Mouse (Mus musculus) inflammation-experienced regulatory T-cells, adult 6 months (primary cell): ENCODE results near the gene Phex. TPM values are rescaled to one million over a fixed set of nuclear protein-coding genes. Genes with fewer than 3 reads are reported as not detected.
A peak's percentile ranks its signal among the peaks of the same experiment; 100 is the strongest.

ENCODE experiments used
- ATAC-seq: one replicate; pipeline ENCODE4 v1.8.0; 2017
- polyA plus RNA-seq, 3 experiments: library from polyadenylated mRNA; unstranded; fragments of 100-300 nt; shearing (Covaris generic); gene quantifications; one replicate each; pipeline ENCODE4 v1.2.1; 2017

Gene Phex
- under 1 TPM in 1 of 3 experiments, not detected in 2; 0.15 TPM for polyA plus RNA-seq

DNA sequence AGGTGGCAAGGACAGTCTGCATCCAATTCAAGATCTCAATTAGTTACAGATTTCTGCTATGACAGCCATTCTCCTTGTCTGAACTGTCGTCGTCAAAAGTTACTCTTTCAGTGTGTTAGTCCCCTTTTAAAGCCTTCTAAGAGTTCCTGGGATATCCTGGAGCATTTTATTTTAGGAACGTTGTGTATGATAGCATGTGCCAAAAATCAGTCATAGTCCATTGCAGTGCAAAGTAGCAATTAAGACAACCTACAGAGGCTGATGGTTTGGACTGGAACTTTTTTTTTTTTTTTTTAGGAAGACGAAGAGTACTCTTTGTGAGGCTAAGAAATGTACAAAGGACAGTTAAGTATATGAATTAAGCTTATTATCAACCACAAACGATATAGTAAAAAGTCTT lies at the start of gene Phex:
Gene Phex (minus strand): TSS at position 101 of the 400 bp plus-strand sequence.
- no peak for ATAC-seq

DNA sequence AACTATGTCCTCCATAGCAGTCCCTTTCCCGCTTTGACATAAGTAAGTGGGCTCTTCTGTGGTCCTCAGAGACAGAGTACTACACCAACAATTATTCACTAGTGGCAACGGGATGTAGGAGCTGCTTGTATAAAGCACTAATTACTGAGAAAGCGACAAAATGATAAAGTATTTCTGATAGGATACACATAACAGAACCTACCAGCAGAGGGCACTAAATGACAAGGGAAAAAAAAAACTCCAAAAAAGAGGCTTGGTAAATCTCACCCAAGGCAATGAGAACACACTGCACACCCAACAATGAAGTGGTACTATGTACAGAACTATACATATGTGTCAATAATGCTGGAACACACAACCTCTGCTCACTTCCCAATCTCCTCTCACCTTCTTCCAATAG lies 47.6 kb upstream of the Phex start:
- peak; percentile 52 for ATAC-seq

DNA sequence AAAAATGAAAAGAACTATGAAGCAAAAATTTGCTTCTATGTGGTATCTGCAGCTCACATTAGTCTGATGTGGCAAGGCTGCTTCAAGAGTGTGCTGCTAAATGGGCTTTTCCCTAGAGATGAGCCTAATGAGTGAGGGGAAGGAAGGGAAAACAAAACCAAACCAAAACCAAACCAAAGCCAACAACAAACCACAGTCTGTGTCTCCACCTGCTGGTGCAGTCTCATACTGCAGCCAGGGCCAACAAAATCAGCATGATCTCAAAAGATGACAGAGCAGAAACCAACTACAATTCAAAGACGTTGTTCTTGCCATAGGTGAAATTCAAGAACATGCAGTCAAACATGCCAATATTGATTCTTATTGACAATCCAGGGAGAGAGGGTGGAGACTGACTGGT lies 39.3 kb upstream of the Phex start:
- ATAC-seq, result peak; percentile 80

DNA sequence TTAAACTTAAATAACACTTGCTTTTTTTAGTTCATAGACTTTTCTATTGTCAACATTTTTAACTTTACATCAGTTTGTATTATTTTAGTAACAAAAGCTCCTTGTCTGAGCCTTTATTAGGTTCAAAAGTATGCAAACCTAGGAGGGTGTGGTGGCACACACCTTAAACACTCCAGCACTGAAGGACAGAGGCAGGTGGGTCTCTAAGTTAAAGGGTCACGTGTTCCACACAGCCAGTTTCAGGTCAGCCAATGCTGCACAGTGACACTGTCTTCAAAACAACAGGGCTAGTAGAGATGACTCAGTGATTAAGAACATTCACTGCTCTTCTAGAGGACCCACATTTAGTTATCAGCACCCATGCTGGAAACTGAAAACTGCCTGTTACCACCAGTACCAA lies 33.9 kb upstream of the Phex start:
- no peak for ATAC-seq

DNA sequence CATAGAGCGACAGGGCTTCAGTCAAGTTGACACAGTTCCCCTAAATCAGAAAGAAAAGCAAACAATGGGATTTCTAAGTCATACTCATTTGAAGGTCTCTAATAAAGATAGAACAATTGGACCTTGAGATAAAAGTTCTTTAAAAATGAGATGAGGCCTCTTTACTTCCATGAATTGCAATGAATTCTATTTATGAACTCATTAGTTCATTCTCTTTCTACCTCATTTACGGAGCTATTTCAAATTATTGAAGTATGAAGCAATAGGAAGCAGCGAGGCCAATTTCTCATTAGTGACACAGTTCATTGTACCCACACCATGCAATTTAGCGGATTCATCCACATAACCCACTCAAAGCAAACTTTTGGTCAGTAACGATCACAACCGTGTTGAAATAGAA lies 32.3 kb upstream of the Phex start:
- no peak for ATAC-seq

DNA sequence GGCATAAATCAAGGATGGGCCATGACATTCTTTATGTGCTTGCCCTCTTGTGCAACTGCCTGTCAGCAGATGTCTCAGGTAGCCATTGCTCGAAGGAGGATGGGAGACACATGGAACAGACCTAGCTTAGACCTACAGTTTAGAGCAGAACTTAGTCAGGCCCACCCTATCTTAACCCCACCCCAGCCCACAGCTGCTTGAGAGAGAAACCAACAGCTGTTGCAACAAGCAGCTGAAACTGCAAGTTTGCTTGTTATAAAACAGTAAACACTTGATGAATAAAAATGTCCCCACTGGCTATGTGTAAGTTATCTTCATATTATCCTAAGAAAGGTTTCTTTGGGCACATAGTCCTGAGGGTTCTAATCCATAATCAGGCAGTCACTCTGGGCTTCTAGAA lies 19.7 kb upstream of the Phex start:
- ATAC-seq, result no peak

DNA sequence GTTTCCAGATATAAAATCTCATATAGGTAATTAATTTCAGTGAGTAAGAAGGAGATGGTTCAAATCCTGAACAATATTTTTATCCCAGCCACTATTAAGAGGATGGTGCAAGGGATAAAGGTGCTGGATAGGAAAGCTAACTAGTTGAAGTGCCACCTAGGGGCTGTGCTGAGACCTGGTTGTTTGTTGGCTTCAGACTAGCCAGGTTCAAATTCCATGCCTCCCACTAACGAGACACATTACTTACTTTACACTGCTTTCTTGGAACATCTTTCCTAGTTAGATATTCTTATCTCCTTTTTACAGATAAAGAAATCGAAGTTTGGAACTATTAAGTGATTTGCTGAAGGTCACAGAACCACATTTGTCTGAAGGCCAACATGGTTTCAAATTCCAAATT lies 4.3 kb upstream of the Phex start:
- ATAC-seq, result no peak

DNA sequence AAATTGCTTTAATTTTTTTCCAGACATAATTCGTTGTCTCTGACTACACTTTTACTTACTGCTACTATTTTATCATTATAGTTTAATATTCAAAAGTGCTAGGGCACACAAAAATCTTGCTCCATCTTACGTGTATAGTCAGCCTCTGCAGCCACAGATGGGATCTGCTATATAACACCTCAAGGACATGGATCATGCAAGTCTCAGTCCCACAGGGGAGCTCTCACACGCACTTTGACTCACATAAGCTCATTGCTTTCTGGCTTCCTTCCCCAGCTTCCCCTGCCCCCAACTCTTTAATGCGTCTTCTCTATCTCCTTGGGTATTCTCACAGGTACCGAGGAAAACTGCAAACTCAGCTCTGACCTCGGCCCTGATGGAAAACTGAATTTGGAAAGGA lies 10.2 kb downstream of the Phex start:
- ATAC-seq, result no peak

DNA sequence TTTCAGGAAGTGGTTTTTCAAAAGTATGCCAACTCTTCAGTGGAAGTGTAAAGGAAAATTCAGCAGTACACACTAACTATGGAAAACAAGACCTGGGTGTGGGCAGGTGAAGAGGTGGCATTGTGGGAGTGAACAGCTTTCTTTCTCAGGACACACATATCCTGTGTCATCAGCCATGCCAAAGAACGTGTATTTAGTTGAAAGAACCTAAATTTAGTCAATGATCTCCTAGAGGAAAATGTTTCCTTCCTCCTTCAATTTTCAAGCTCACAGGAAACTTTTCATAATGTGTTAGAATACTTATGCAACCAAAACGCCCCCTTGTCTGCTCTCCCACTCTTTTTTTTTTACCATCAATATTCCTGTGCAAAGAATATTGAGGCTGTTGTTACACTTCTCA lies 23.9 kb downstream of the Phex start:
- no peak for ATAC-seq

DNA sequence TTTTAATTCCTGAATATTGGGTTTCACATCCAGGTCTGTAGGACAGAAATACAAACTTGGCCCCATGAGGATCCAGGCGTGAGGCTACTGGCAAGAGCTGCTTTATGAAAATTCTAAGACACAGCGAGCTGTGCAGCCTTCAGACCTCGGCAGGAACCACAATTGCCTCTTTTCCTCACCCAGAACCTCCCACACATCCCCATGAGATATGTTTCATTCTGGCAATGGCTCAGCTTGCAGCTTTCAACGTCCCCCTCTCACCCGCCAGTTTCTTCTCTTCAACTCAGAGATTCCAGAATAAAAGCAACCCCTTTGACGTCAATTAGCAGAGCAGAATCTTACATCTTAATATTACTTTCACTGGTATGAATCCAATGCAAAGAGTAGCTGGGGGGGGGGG lies 25.0 kb downstream of the Phex start:
- ATAC-seq, result no peak

DNA sequence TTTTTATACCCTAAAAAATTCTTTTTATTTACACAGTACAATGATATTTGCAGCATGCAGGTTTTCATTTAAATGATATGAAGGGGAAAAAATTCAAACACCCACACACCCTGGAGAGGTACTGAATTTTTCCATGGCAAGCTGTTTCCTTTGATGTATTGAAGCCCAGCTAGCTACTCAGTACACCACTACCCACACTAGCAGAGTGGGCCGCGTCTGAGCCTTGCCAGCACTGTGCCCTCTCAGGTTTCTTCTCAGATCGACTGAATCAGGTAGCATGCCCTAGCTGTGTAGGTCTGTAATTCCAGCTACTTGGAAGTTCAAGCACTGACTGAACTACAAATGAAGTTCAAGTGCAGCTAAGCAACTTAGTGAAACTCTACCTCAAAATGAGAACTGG lies 26.7 kb downstream of the Phex start:
- ATAC-seq, result no peak

DNA sequence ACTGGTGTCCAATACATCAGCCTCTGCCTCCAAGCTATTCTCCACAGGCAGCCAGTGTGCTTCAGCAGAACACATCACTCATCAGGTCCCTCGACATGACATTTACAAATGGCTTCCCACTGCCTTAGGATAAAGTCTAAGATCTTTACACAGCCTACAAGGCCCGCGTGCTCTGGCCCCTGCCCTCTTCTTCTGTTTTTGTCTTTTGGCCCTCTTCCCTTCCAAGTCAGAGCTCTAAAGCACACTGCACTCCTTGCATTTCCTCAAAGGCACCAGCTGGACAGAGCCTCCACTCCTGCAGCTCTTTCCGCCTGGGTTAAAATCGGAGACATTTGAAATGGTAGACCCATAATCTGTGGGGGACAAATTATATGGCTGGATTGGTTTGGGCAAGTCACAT lies 28.1 kb downstream of the Phex start:
- no peak for ATAC-seq

DNA sequence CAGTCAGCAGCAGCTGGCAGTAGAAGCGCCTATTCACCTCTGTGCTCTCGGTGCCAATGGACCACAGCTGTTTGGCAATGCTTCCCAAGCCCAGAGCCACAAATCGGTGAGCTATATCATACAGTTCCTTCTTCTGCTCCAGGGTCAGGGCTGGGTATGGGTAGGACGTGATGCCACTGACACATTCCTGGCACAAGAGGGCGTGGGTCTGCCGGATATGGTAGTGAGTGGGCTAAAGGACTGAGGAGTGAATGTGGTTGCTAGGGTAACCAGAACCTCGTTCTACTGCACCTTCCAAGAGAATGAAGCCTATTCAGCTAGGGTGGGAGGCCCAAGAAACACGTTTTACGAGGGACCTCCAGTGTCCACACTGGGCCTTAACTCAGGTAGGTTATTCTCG lies 36.3 kb downstream of the Phex start:
- no peak for ATAC-seq

DNA sequence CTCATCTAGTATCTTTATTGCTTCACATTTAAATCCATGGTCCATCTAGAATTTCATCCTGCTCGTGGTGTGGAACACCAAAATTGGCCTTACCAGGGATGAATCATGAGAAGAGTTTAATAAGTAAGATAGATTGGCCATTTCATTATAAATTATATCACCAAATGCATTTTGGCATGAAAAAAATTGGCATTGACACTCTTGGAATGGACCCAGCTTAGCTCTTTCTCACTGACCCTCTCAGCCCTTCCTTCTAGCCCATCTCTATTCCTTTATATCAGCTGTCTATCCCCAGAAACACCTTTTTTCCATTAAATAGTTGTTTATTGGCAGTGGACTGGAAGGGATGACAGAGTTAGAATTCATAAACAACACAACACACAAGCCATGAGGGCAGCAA lies 37.7 kb downstream of the Phex start:
- no peak for ATAC-seq

DNA sequence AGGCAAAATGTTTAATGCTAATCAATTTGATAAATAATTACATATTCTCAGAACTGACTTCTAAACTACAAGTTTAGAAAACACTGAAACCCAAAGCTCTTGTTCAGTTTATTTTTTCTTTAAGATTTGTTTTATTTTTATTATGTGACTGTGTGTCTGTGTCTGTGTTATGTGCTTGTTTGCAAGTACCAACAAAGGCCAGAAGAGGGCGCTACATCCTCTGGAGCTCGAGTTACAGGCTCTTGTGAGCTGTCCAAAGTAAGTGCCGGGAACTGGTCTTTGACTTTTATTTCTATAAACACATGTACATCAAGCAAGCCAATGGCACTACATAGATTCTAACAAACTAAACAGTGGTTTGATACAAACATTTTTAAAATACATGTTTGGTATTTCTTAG lies 41.2 kb downstream of the Phex start:
- ATAC-seq, result no peak

DNA sequence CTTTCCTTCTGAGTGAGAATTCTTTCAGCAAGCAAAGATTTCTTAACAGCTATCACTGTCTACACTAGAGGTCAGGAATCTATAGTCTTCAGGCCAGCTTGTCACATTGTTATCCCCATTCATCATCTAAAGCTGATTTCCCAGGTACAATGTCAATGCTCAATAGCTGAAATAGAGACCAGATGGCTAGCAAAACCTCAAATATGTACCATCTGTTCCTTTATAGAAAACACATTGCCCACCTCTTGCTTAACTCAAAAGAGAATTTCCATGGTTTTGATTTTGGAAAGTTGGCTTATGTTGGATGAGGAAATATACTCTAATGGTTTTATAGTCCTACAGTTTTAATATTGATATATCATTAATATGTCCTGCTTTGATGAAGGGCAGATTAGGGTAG lies 45.9 kb downstream of the Phex start:
- no peak for ATAC-seq

DNA sequence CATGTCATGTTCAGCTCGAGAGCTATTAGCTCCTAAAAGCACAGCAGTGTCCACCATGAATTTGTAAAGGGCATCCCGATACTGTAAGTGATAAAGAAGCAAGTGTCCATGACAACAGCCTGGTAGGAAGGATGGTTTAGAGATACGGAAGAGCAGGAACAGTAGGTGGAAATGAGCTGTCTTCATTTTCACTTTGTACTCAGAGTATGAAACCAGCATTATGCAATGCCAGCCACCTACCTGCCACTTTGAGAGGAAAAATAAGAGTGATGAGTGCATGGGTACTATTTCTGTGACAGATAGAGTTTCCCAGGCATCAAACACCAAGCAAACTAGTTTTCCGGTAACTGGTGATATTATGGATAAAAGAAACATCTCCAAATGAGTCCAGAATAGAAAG lies 59.6 kb downstream of the Phex start:
- no peak for ATAC-seq

DNA sequence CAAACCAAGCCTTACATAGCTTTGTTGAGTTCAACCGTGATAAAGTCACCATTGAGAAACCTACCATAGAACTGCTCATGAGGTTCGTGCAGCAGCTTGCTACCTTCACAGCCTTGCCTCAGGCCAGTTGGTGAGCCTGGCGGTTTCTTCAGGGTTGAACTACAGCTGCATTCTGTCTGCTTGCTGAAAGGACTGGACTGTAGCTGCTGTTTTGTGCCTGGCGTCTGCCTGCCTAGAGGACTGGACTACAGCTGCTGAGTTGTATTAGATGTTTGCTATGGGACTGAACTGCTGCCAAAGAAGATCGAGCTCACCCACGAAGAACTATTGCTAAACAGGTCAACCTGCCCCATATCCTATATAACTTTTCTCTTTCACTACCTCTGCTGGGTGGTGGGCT lies 68.9 kb downstream of the Phex start:
- ATAC-seq, result no peak

DNA sequence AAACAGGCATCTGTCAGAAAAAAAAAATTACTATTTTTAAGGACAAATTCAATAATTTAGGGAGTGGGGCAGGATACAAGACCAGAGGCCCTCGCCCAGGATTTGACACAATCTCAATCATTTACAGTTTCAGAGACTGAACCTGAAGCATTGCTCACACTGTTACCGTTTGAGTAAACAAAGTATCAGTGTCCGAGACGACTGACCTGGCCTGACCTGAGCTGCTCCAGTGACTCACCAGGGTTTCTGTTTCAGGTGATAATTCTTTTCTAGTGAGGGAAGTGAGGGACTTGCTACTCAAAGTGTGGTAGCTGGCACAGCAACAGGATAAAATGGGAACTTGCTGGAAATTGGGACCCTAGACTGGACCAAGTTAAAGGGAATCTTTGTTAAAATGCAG lies 80.4 kb downstream of the Phex start:
- no peak for ATAC-seq

DNA sequence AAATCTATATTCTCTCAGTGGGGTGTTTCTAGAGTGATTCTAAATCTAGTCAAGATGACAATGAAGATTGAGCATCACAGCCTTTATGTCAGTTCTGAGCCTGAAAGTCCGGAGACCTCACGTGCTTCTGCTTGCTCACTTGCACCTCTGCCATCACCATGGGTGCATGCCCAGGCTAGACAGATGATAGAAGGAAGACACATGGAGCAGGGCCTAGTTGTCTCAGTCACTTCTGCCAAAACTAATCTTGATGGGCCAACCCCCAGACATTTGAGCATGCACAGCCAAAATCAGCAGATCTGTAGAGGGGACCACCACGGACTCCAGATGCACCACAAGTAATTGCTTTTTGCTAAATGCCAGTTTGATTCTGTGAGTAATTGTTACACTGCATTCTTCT lies 85.3 kb downstream of the Phex start:
- ATAC-seq, result no peak

DNA sequence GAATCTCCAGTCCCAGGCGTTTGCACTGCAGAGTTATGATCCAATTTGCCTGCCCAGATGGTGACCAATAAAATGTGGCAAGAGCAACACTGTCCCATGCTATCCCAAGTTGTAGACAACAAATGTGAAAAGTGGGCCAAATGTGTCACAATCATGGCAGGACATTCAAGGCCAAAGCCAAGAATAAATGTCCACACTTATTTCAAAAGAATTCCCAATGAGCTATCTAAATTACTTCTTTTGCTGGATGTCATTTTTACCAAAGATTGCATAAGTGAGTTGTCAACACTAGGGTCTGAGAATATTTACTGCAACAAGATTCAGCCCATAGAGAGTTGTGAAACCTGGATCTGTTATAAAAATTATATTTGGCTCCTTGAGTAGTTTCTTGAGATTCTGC lies 86.7 kb downstream of the Phex start:
- no peak for ATAC-seq

DNA sequence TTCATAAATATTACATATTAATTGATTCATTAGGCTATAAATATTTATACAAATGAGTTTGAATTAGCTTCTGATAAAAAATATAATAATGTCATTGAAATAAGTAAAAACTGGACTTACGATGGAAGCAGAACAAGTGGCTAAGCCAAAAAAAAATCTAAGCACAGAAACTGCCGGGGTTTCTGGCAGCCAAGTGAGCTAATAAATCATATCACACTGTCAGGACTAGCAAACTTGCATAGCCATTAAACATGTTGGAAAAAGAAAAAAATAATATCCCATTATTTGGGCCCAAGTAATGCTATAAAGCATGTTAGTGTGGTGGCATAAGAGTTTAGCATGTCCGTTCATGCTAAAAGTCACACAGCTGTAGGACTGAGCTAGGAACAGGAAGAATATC lies 87.4 kb downstream of the Phex start:
- ATAC-seq, result no peak

DNA sequence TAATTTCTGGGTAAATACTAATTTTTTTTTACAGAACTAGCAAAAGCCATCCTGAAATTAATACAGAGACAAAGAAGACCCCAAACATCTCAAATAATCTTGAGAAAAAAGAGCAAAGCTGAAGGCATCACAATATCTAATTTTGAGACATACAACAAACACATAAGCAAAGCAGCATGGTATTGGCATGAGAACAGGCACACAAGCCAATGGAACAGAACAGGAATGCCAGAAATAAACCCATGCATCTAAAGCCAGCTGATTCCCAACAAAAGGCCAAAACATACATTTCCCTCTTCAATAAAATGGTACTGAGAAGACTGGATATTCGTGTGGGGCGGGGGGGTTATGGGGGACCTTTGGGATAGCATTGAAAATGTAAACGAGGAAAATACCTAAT lies 90.7 kb downstream of the Phex start:
- ATAC-seq, result no peak

DNA sequence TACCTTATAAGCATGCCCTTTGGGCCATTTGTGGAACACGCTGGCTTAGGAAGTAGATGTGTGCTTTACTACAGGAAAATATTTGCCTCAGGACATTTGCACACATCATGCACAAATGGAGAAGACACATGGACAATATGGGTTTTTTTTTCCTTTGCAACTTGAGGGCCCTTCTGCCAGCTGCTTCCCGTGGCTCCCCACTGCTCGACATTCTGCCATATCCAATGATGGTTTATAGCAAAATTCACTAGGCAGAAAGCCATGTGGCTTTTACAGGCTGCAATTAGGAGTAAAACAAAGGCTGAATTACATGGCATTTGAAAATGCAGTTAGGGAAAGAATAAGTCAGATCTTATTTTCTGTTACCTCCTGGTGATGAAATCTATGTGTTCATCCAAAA lies 104.8 kb downstream of the Phex start:
- no peak for ATAC-seq

DNA sequence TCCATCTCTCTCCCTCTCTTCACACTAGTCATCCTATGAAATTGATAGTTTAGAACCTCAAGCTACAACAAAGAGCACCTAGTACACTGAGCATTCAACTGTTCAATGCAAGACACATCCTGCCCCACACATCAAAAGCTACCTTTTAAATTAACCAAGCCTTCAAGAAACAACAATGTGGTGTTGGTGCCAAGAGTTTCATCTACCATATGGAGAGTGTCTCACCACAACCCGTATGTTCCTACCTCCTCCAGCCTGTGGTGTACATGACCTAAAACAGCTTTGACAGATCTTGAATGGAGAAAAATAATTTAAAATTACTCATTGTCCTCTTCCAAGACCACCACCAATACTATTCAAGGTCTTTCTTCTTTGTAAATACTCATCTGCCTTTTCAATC lies 106.9 kb downstream of the Phex start:
- no peak for ATAC-seq

DNA sequence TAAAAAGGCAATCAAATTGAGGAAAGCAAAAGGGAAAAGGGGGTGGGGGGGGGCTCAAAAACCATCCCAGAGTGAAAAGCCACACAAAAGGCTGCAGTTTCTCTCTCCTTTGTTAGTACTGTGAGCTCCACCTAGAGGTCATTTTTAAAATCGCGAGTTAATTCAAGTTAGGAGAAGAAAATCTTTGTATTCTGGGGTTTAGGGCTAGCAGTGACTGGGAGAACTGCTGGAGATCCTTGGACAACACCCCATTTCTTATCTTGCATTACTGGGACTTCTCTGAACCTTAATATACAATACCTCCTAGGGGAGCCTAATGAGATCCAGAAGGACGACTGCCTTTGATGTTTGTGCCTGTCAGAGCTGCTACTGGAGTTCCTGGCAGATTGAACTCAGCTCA lies 107.7 kb downstream of the Phex start:
- ATAC-seq, result no peak
